Mouse (Mus musculus) lung, postnatal 25 days (tissue): ENCODE data around the gene Podxl.
"Not testable (repeated sequence)": the region's sequence is repeated elsewhere in the genome, so short reads cannot be mapped to it uniquely, and the experiment has no call there.

ENCODE experiments used
- DNase-seq: peaks from one replicate; pipeline ENCODE4 v3.0.0; 2022; ENCODE audit warnings: low spot score

Gene Podxl

DNA sequence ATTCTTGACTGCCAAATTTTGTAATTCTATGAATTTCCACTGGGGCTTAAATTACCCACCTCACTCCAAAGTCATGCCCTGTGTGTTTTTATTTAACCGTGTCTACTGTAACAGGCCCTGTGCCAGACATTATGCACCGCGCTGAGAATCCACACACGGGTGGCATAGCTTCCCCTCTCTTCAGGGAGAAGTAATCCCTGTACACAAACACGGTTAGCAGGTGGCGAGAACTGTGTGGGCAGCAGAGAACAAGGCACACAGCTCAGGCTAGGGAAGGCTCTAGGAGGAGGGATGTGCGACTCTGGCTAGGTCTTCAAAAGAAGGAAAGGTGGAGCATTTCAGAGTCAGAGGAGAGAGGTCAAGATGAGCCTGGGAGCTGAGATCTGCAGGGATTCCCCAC, 3.4 kb upstream of the Podxl start:
- DNase-seq: no peak

DNA sequence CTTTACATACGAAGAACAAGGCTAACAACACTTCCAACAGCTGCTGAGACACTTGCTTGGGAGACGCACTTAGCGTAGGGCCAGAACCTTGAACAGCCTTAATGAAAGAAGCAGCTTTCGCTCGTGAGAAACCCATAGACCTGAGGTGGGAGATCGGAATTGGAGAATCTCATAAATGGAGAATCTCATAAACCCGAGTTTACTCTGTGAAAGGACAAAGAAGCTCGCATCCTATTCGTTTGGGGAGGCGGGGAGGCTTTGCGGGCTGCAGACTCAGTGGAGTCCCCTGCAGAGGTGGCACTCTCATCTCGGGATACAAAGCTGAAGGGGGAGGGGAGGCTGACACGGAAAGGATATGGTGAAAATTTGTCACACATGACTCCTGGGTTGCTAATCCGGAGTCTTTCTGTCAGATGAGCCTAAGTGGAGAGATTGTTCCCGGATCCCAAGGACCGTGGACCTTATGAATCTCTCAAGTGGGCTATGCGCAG, 1.2 kb upstream of the Podxl start:
- no peak for DNase-seq

DNA sequence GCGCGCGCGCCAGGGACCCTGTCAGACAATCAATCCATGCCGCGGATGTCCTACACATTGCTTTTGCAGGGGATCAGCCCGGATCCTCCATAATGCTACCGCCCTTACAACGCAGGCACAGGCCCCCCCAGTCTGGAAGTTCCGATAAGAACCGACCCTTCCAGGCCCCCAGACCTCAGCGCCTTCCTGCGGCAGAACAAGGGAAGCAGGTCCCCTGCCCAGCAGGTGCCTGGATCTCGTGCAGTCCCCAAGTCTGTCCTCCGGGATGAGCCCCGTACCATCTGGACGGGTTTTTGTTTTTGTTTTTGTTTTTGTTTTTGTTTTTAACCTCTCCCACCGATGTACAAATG, 376 bp upstream of the Podxl start:
- DNase-seq: no peak

DNA sequence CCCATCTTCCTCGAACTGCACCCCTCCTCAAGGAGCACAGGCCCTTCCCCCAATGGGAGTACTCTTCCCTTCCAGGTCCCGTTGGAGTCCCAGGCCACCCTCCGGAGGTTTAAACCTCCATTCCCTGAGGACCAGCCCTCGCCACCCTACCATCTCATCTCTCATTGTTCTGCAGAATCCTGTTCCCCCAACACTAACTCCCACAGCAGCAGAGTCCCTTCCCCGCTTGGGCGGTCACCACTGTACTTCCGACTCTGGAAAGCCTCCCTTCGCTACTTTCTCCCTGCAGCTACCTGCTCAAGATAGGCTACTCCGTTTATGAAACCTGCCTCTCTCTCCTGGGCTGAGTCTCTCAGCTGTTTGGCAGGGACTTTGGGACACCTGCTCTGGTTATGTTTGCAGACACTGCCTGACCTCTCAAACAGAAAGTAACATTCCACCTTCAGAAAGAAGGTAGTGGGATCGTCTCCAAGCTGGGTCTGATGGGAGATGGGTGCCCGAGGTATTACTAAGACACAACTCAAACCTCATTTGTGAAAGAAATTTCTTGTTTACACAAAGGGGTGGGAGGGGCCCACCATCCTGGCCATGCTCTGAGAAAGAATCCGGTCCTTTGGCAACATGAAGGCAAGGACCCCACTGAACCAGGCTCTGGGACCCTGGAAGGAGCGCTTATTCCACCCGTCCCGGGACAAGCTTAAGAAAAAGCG, 1.3 kb downstream of the Podxl start:
- no peak for DNase-seq

DNA sequence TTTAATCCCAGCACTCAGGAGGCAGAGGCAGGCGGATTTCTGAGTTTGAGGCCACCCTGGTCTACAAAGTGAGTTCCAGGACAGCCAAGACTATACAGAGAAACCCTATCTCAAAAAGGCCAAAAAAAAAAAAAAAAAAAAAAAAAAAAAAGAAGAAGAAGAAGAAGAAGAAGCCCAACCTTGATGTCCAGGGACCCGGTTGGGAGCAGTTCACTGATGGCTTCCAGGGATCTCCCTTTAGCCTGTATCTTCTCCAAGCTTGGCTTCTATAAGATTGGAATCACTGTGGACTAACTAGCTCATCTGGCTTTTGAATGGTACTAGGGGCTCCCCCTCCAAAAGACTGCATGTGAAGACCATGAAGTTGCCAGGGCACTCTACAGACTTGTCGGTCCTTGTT, 1.8 kb downstream of the Podxl start:
- not testable (repeated sequence) for DNase-seq

DNA sequence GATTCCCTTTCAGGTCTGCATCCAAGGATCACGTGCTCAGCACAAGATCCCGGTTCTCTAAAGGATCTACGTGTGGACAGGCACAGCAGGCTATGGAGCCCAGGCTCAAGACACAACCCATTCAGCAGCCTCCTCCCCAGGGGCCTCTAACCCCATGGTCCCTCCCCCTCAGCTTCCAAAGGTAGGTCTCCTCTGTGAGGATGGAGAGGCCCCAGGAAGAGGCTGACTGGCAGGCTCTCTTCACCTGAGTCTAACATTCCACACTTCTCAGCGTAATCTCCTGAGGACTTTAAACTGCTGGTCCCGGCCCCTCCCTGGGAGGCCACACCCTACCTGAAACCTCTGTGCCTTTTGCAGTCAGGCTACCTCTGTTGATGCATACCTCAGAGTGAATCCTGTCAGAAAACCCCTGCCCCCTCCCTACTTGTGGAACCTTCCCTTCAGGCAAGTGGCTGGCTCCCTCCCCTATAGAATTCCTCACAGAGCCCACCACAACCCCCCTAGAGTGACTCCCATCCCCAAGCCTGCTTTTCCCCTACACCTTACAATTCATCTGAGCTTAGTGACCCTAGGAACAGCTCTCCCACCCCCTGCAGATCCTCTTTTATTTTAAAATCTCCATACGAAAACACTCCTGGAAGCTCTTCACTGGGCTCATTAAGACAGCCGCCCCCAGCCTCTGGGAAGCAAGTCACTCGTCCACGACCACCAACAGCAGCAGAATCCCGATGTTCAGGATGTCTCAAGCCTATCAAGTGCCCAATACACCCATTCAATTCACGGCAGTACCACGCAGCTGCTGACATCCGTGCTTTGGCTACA, 3.4 kb downstream of the Podxl start:
- DNase-seq: no peak

DNA sequence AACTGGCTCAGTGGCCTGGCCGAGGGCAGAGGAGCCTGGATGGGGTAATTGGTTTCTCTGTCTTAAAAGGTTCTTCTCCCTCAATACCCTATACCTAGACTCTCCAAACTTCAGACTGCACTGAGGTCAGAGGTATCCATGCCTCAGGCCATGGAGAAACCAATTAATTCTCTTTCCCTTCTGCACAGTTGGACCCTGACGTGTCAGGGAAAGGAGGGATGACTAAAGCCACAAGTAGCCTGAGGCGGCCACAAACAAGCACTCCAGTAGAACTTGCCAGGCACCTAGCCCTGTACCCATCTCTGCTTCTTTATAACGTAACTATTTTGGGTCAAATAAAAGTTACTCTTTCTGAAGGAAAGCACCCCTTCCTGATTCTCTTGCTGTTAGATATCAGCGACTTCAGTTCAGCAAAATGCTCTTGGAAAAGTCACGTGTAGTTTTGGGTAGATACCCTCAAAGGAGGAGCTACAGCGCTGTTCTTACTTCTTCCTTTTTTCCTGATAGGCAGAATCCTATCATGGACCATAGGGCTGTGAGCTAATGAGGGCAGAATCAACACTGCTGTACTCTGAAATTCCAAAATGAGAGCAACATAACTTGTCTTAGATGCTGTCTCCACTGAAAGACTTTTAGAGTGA, 7.2 kb downstream of the Podxl start:
- DNase-seq: no peak

DNA sequence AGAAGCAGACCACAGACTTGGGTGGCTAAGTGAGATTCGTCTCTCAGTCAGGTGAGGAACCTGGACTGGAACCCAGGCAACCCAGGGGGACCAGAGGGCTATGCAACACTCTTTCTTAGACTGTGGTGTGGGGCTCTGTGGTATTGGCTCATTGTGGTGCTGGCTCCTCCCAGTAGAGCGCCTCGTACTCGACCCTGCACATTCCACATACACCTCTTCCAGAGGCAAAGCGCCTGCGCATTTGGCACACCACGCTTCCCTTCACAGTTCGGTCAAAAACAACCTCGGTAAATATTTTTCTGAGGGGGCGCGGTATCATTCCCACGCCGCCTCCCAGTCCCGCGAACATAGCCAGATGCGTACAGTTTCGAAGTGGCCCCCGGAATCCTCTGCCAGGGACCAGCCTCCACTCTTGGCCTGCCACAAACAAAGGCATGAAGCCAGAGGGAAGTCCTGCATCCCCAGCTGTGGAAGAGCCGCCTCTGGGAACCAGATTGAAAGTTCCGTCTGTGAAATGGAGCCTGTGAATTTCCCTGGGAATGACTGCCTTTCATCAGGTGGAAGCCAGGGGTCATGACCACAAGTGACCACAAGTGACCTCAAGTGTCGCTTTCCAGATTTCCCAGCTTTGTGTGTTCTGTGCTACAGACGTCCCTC, 12.8 kb downstream of the Podxl start:
- peak; percentile 29 for DNase-seq

DNA sequence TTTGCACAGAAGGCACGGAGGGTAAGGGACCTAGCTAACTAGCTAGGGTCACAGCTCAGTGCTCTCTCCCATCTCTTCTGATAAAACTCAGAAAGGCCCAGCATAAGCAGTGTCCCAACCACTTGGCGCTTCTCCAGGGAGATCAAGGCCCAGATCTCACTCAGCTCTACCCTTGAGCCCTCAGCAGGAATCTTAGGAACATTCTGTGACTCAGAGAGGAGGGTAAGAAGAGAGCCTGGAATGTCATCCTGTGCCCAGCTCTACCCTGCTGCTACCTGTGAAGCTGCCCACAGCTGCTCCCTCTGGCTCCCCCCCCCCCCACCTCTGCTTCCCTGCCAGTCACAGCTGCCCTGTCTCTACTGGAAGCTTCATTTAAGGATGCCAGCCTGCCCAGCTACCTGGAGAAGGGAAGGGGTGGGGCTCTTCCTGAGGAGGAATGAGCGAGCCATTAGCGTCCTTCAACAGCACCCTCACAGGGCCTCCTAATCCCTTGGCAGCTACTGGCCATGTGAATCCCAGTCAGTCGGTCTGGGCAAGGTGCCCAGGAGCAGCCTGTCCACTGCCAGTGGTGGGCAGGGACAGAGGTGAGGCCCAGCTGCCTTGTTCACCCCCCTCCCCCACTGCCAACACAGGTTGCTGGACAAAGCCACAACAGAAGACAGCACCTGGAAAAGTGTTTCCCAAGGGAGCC, 14.3 kb downstream of the Podxl start:
- DNase-seq: peak; percentile 67

DNA sequence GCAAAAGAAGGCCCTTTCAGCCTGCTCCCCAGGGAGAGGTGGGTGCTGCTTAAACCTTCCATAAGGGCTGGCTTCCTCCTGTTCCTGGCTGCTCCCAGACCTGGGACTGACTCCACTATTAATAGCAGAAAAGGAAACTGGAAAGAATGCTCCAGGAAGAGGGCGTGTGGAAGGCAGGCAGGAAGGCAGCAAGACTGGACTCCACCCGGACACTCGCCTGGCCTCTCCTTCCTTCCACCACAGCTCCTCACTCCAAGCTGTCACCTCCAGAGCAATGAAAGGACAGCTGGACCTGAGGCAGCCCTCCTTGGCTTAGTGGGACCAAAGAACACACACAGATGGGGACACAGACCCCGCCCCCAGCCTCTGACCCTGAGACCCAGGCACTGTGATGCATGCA, 19.5 kb downstream of the Podxl start:
- peak; percentile 70 for DNase-seq

DNA sequence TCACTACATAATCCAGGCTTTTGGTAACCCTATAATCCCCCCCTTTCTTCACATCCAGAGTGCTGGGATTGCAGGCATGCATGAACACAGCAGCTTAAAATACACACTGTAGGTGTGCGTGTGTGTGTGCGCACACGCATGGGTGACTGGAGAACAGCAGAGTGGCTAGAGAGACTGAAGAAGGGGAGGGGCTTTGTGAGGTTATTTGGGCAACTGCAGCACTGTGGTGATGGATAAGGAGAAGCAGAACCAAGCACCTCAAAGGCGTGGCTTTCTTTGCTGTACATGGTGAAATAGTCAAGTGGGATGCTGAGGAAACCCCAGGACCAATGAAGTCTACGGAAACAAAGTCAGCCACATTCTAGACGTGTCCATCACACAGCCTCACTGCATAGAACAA, 23.8 kb downstream of the Podxl start:
- DNase-seq: no peak

DNA sequence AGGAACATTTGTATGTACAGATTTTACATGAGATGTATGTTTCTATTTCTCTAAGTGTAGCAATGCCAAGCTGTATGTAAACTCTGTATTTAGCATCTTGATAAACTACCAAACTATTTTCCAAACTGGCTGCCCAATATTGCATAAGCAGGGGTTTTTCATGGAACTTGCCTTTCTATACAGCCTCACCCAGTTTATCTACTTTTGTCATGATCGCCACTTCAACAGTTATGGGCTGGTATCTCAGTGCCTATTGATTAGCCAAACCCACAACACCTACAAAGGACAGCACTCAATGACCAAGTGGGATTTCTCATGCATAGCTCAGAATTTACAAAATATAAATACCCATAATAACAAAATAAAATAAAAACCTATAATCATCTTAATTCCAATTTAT, 25.7 kb downstream of the Podxl start:
- no peak for DNase-seq

DNA sequence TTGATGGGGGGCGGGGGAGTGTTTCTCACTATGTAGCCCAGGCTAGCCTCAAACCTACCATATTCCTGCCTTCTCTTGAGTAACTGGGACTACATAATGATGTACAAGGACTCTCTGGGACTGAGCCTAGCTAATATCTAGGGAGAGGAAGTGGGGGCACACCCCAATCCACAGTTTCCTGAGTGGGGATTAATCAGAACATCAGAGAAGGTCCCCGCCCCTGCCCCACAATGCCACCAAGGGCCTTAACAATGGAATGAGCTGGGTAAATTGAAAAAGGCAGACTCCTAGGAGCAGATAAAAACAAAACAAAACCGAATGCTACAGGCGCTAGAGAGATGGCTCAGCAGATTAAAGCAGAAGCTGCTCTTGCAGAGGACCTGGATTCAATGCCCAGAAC, 26.6 kb downstream of the Podxl start:
- DNase-seq: no peak

DNA sequence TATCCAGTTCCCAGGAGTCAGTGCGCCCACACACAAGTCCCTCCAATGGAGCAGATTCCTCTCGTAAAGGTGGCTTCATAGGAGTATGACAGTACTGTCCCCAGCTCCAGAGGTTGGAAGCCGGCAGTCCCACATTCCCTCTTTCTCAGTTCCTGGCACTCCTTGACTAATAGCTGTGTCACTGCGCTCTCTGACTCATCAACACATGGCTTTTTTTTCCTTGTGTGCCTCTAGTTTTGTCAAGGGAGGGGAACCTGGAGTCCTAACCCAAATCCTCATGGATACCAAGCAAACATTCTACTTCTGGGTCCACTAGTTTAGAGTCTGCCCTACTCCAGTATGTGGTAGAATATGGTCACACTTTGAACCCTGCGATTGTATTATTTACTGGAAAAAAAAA, 29.1 kb downstream of the Podxl start:
- no peak for DNase-seq

DNA sequence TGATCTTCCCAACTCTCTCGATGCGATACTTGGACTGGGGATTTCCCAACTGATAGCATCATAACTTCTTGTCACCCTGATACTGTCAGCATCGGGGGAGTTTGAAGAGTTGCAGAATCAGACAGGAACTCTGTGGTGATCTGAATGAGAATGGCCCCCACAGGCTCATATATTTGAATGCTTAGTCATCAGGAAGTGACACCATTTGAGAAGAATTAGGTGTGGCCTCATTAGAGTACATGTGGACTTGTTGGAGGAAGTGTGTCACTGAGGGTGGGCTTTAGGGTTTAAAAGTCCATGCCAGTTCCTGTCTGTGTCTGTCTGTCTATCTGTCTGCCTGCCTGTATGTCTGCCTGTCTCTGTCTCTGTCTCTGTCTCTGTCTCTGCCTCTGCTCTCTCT, 31.9 kb downstream of the Podxl start:
- no peak for DNase-seq

DNA sequence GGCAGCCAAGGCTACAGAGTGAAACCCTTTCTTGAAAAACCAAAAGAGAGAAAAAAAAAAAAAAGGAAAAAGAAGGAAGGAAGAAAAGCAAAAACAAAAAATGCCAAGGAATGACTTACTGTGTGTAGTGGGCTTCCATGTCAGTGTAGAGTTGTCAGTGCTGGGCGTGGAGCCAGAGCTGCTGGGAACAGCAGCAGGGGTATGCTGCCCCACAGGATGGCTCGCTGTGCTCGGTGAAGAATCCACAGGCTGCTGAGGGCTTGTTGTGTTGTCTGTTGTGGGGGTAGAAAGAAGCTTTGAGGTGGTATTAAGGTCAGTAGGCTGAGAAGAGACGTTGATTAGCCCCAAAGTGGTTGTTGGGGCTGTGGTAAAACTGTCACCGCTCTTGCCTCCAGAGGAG, 35.4 kb downstream of the Podxl start:
- DNase-seq: no peak

DNA sequence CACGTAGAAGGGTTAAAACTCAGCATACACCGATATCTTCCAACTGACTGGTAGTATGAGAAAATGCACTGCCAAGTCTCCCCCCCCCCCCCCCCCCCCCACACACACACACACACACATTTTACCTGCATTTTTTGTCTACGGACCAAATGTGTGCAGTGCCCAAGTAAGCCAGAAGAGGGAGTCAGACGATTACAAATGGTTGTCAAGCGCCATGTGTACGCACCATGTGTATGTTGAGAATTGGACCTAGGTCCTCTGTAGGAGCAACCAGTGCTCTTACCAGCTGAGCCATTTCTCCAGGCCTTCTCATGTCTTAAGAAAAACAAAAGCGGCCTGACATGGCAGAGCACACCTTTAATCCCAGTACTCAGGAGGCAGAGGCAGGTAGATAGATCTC, 35.9 kb downstream of the Podxl start:
- peak; percentile 57 for DNase-seq

DNA sequence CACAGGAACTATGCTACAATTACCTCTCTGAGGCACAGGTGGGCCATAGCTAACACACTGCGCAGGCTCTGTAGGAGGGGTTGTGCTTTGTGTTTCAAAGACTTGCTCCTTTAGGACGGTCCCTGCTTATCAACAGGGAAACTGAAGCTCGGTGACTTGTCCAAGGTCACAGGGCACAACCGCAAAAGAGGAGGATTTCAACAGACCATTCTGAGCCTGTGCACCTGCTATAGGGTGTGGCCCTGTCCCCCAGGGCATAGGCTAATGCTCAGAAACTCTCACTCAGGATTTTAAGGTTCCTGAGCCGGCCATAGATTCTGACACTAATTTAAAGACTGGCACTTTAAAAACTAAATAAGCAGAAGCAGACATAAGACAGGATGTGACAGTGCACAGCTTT, 36.9 kb downstream of the Podxl start:
- DNase-seq: no peak

DNA sequence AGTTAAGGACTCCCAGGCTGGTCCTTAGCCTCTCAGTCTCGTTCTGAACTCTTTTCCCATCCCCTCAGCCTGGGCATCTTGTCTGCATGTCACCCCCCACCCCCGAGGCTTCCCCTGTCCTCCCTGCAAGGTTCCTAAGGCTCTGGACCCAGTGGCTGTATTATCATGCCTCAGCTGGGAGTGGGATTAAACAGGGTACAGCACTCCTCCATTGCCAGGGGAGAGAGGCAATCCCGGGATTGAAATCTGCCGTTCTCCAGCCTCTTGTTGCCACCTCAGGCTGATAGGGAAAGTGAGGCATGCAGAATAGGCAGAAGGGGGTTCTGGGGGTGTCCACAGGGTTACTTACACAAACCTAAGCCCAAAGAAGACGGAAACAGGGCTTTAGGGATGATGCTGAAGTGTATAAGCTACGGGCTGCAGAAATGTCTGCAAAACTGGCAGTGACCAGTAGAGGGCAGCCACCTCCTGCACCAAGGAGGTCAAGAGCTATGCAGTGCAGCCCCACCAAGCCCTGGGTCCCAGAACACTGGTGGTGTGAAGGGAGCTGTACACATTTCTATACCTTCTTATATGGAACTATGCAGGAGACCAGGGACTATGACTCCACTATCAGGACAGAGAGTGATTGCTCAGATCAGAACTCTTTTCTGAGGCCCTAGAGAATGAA, 38.4 kb downstream of the Podxl start:
- no peak for DNase-seq

DNA sequence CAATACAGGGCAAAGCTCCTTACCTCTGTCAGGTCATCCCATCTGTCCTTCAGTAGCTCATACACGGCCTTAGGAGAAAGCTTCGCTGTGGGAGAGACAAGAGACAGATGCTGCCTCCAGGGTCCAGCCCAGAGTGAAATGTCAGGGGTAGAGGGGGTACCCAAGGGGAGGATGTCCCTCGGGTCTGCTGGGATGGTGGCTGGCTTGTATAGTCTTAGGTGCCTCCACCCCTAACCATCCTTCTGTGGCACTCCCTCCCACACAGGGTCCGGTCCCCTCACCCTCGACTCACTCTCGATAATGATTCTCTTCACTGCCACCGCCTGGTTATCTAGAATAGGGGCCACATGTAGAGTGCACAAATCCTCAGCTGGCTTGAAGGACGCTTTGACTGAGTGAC, 39.1 kb downstream of the Podxl start:
- DNase-seq: no peak

DNA sequence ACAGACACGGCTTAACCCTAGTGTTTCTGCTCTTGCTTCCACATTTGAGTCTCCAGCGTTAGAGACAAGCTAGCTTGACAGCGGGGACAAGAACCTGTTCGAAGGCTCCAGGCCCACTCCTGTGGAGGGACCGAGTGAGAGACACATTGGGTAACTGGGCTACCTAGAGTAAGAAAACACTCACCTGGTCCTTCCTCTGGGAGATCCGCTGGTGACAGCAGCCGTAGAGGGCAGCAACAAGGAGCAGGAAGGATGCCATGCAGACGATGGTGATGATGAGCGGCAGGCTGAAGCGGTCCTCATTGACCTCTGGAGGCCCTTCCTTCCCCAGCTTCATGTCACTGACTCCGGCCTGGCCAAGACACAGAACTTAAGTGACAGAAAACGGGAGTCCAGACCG, 39.7 kb downstream of the Podxl start:
- no peak for DNase-seq

DNA sequence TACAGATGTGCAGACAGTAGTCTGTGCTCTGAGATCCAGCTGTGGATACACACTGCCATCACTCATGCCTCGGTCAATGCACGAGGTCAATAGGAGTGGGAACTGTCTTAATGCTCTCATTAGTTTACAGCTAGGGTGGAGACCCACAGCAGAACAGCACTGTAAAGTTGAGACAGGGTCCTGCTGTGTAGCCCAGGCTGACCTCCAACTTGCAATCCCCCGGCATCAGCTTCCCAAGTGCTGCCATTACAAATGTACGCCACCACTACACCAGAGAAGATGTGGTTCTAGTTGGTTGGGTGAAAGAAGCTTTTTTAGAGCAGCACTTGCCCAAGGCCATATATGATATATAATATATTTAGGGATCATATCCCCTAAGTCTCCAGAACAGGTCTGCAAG, 40.1 kb downstream of the Podxl start:
- no peak for DNase-seq
